Mouse (Mus musculus): ENCODE data around the gene Tufm.
"Not testable (repeated sequence)": the region's sequence is repeated elsewhere in the genome, so short reads cannot be mapped to it uniquely, and the experiment has no call there.

The Tufm gene

GRCm38 (mm10) chr7:126465246-126466030, 21.7 kb upstream of the Tufm start:
- DNase-seq (ENCODE audit: low read depth, low spot score) = no peak

- no peak for DNase-seq (ENCODE audit: low read depth, low spot score)
Measured at GRCm38 (mm10) chr7:126466116-126466515, 21.0 kb upstream of the Tufm start.

DNA sequence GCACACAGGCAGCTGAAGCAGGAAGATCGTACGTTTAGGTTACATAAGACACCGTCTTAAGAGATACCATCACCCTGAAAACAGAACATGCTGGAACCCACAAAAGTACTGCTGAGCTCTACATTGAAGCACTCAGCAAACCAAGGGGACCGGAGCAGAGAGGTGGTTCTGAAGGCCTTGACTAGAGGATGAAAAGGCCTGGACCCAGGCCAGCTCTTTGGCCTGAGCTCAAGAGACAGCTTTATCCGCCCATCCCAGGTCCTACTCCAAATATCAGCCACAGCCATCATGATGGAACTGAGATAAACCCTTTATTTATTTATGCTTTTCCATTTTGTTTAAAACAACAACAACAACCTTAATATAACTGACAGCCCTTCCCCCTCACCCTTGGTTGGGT, 20.5 kb upstream of the Tufm start:
- no peak for DNase-seq (ENCODE audit: low read depth, low spot score)

GRCm38 (mm10) chr7:126467271-126467670, 19.9 kb upstream of the Tufm start:
- DNase-seq (ENCODE audit: low read depth, low spot score) = peak; percentile 77

- DNase-seq (ENCODE audit: low read depth, low spot score) = no peak
Measured at GRCm38 (mm10) chr7:126467834-126468627, 19.1 kb upstream of the Tufm start.

DNA sequence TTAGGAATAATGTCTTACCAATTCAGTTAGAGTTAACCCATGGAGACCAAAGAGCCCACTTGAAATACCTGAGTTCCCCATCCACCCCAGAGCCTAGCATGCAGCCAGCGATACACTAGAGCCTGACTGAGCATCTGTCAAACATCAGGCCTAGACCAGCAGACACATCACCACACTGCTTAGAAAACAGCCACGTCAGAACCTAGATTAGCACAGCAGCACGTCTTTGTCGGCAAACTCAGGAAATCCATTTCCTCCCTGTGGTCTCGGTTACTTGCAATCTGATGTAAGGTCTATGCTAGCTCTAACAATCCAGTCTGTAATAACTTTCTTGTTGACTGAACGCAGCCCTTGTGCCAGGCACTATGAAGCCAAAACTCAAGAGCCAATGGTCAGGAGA, 17.1 kb upstream of the Tufm start:
- DNase-seq (ENCODE audit: low read depth, low spot score) = peak; percentile 91

- no peak for DNase-seq (ENCODE audit: low read depth, low spot score)
Measured at GRCm38 (mm10) chr7:126471361-126471760, 15.8 kb upstream of the Tufm start.

DNA sequence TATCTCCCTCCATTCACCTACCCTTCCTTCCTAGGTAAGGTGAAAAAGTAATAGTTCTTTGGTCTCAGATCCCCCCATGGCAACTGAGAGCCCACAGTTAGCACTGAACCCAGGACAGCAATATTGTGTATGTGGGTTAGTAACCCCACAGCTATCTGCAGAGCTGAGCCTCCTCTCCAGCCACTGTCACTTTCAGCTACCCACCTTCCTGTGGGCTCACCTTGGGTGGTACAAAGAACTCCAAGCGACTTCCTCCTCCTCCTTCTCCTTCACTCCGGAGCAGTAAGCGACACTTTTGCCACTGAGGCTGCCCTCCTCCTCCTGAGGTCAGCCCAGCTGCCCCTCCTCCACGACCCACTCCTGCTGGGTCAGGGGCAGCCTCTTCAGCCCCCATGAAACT, 15.3 kb upstream of the Tufm start:
- peak; percentile 41 for DNase-seq (ENCODE audit: low read depth, low spot score)

DNA sequence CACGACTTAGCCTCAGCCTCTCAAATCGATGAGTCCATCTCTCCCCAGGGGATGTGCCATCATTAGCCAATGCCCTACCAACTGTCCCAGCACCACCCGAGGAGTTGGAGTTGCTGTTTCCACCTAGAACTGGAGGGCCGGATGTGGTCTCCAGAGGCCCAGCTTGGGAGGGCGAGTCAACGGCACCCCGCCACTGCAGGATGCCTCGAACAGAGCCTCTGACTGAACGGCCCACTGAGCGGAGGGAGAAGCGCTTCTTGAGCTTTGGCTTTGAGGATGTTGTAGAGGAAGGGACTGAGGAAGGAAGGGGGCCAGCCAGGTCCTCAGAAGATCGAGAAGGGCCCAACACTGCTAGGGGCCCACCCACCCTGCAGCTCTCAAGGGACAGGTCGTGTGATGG, 14.9 kb upstream of the Tufm start:
- DNase-seq (ENCODE audit: low read depth, low spot score) = peak; percentile 83

GRCm38 (mm10) chr7:126472713-126473112, 14.4 kb upstream of the Tufm start:
- no peak for DNase-seq (ENCODE audit: low read depth, low spot score)

DNA sequence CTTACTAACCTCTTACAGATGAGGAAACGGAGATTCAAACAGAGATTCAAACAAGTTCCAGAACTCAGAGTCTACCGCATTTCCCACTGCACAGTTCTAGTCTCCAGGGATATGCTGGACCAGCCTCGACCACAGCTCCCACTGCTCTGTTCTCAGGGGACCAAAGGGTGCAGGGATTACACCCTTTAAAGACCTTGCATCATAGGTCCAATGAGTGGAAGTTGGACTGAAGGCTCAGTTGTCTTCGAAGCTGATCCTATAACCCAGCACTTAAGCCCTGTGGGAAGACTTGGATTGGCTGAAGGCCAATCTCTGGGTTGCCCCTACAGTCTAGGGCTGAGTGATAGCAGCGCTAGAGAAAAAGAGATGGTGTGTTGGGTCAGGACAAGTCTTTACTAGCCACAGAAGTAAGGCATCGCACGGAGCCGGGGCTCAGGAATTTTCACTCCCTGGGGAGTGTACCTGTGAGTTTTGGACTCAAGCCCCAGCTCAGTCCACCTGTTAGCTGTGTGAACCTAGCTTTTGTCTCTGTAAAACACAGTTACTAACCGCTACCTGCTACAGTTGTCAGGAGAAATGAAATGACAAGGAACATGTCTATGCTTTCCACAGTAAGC, 13.6 kb upstream of the Tufm start:
- no peak for DNase-seq (ENCODE audit: low read depth, low spot score)

GRCm38 (mm10) chr7:126474486-126474955, 12.6 kb upstream of the Tufm start:
- DNase-seq (ENCODE audit: low read depth, low spot score) = peak; percentile 37

GRCm38 (mm10) chr7:126474993-126475581, 12.1 kb upstream of the Tufm start, which contains the start of gene Sh2b1:
Gene Sh2b1, minus strand, starts transcription at chr7:126475424.
- peak; percentile 93 for DNase-seq (ENCODE audit: low read depth, low spot score)

- DNase-seq (ENCODE audit: low read depth, low spot score) = peak; percentile 59
Measured at GRCm38 (mm10) chr7:126481699-126482098, 5.5 kb upstream of the Tufm start.

- peak; percentile 60 for DNase-seq (ENCODE audit: low read depth, low spot score)
Measured at GRCm38 (mm10) chr7:126482392-126482871, 4.7 kb upstream of the Tufm start.

GRCm38 (mm10) chr7:126487617-126488385, 640 bp downstream of the Tufm start:
- DNase-seq (ENCODE audit: low read depth, low spot score) = not testable (repeated sequence)

GRCm38 (mm10) chr7:126491005-126491404, 3.8 kb downstream of the Tufm start:
- no peak for DNase-seq (ENCODE audit: low read depth, low spot score)

- no peak for DNase-seq (ENCODE audit: low read depth, low spot score)
Measured at GRCm38 (mm10) chr7:126491973-126492372, 4.8 kb downstream of the Tufm start.

DNA sequence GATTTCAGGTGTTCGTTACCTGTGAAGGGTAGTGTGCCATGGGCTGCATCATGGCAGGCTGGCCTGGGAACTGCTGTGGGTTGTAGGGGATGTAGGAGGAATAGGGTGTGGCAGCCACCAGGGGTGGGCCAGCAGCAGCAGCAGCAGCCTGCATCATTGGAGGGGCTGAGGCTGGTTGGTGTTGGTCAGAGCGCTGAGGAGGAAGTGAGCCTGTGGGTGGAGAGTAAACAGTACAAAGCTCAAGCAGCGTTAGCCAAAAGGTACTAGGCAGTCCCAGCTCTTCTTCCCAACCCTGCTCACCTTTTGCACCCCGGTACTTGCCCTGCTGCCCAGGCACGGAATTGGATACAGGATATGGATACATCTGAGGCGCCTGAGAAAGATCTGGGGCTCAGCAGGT, 7.0 kb downstream of the Tufm start:
- no peak for DNase-seq (ENCODE audit: low read depth, low spot score)

DNA sequence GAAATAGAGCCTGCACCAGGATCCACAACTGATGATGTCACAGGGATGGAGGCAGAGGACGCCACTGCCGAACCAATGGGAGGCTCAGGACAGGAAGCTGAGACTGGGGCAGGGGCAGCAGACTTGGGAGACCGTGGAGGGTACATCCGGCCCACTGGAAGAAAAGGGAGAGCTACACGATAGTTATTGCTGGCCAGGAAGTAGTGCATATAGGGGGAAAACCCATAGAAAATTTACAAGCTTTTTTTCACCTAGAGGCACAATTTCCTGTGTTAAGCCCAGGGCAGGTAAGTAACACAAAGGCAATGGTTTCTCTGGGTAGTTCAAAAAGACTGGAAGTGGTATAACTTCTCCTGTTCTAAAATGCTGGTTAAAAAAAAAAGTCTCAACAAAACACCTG, 9.3 kb downstream of the Tufm start:
- DNase-seq (ENCODE audit: low read depth, low spot score) = peak; percentile 34

- DNase-seq (ENCODE audit: low read depth, low spot score) = no peak
Measured at GRCm38 (mm10) chr7:126497966-126498365, 10.8 kb downstream of the Tufm start.
